Mouse (Mus musculus) heart, adult 2 months (tissue): ENCODE data around the gene Vwa3b.

ENCODE experiments used
- CTCF ChIP-seq: fragments of 200-600 bp; IDR thresholded peaks from 2 replicates; pipeline ENCODE4 v1.8.1; 2022; ENCODE audit warnings: antibody characterized with exemption, mild to moderate bottlenecking, moderate library complexity
- EP300 ChIP-seq: fragments of 200-500 bp; IDR thresholded peaks from 2 replicates; pipeline ENCODE4 v1.6.1; 2011; ENCODE audit warnings: low read depth, low read length, control low read depth; ENCODE audit not compliant: insufficient read depth
- POLR2A ChIP-seq: fragments of 200-500 bp; IDR thresholded peaks from 2 replicates; pipeline ENCODE4 v1.6.1; 2011; ENCODE audit warnings: mild to moderate bottlenecking, low read depth, low read length, control low read depth; ENCODE audit not compliant: insufficient read depth

- TF ChIP-seq CTCF (no peak), POLR2A (no peak), EP300 (no peak)
Measured at GRCm38 (mm10) chr1:37022704-37023103, 3.7 kb upstream of the Vwa3b start.
